Mouse (Mus musculus): ENCODE data around the gene Col27a1.

DNA sequence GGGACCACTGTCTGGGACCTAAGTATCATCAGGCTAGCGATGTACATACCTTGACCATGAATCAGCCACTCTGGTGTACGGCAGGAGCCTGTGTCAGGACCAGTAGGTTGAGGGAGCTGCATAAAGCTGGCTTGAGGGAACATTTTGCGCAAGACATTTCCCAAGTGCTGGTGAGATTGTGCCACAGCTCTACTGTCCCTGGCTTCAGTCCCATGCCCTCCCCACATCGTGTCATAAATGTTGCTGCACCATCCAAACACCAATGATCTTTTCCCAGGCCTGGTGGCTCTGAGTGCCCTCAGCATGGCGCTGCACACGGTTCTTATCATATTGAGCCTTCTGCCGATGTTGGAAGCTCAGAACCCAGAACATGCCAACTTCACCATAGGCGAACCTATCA lies 130.5 kb downstream of the Col27a1 start, which contains the start of gene Orm1:
- no peak for TF ChIP-seq CTCF (IDR thresholded peaks at IDR 0.05; ENCODE audit: insufficient read depth, low read length)
- no peak for TF ChIP-seq POLR2A (IDR thresholded peaks at IDR 0.05; ENCODE audit: borderline replicate concordance, extremely low read depth, low read depth, low read length)
